Mouse (Mus musculus) pancreas, adult 10 weeks (tissue): ENCODE results near the gene Gm28490. TPM values are rescaled to one million over a fixed set of nuclear protein-coding genes. Genes with fewer than 3 reads are reported as not detected.

Experiments used
- polyA plus RNA-seq: library from polyadenylated mRNA; stranded (reverse); fragments of 350-450 nt; fragmentation: Illumina TruSeq; extraction: RNeasy Lipid Tissue Mini Kit (QIAGEN cat#74804); gene quantifications from one replicate; pipeline ENCODE4 v1.2.3, GENCODE M21; 2015; ENCODE audit warnings: low read depth, low replicate concordance; ENCODE audit not compliant: insufficient read depth

Gm28490 gene
- polyA plus RNA-seq: not detected

GRCm38 (mm10) chrY:31634656-31635055 lies at the start of gene Gm28490:
Gene Gm28490 (minus strand): TSS chrY:31634756.

